Mouse (Mus musculus) telencephalon, adult 2 months (tissue): ENCODE measurements around the gene Vsig10.
"Not testable (repeated sequence)": the region's sequence is repeated elsewhere in the genome, so short reads cannot be mapped to it uniquely, and the experiment has no call there.

Source experiments
- DNase-seq: peaks from one replicate; pipeline ENCODE4 v3.0.0-alpha.2; 2011; ENCODE audit warnings: low read depth, low spot score

The Vsig10 gene

DNA sequence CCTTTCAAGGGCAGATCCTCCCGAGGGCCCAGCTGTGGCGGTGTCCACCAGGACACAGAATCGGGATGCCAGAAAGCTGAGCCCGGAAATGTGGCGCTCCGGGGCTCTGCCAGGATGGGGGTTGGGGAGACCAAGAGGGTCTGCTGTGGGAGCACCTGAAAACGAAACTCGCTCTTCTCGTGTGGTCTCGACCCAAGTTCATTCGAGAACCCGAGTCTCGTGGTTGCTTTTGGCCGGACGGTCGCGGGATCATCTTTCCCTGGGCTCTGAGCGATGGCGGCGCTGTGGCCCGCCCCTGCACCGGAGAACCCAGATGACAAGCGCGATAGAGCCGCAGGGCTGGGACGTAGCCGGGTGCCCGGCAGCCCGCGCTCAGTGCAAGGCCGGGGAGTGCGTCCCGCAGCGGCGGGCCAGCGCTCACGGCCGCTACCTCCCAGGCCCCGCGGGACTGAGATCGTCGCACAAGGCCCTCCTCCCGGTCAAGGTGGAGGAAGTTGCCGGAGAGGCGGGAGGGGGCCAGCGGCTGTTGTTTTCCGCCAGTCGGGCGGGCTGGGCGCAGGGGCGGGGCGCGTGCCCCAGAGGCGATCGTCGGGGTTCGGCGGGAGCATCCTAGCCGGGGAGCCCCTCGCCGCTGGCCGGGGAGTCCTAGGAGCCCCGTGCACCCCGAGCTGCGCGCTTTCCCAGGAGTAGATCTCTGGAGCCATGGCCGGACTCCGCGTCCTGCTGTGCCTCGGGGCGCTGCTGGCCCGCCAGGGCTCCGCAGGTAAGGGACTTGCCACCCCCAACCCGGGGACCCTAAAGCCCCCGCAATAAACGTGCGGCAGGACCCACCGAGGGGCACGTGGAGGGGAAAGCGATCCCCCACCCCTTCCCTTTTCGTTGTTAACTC is at the start of gene Vsig10:
Gene Vsig10, plus strand, starts transcription at position 343 of the 889 bp plus-strand sequence.
- no peak for DNase-seq

DNA sequence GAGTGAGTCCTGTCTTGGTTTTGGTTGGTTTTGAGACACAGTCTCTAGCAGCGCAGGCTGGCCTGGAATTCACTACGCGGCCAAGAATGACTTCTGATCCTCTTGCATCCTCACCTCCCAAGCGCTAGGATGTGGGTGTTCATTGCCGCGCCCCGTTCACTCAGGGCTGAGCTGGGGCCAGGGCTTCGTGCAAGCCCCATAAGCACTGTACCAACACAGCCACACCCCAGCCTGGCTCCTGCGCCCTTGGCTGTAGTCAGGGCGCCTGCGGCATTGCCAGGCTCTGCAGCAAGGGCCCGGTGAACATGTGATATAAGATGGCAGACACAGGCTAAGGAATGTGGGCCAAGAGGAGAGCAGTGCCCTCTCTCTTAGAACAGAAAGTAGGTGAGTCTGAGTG is 49.5 kb upstream of the Vsig10 start:
- no peak for DNase-seq

DNA sequence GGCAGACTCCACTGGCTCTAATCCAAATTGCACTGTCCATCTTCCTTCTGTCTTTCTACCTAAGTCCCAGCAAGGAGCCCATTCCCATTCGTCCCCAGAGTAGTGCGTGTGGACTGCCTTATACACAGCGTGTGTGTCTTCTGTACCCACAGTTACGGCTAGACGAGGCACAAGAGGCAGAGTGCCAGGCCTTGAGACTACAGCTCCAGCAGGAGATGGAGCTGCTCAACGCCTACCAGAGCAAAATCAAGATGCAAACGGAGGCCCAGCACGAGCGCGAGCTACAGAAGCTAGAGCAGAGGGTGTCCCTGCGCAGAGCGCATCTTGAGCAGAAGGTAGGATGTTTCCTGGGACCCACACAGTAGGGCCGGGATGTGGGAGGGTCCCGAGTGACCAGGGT is 46.9 kb upstream of the Vsig10 start:
- DNase-seq, result peak; percentile 82

DNA sequence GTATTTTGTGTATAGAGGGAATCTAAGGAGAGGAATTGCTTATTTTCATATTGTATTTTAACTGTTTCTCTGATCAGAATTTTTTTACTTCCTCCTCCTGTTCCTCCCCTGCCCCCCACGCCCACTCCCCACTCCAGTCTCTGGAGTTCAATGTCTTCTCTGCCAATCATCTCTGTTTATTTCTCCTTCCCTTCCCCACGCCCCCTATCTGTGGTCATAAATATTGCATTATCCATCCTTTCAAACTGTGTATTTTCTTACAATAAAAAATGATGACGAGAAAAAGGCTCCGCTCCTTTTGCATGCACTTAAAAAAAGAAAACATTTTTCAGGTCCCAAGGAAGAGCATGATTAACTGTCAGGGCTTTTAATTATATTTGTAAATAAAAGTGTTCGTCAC is 44.1 kb upstream of the Vsig10 start:
- no peak for DNase-seq

DNA sequence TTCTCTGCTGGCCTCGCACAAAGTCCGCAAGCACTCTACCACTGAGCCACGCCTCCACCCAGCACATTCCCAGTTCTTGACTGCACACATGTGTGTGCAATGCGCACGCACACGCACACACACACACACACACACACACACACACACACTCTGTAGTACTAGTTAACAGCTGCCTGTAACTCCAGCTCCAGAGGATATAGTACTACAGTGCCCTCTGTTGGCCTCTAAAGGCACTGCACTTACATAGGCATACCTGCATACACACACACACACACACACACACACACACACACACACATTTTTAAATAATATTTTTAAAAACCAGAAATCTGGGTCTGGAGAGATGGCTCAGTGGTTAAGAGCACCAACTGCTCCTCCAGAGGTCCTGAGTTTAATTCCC is 41.1 kb upstream of the Vsig10 start:
- DNase-seq, result no peak

DNA sequence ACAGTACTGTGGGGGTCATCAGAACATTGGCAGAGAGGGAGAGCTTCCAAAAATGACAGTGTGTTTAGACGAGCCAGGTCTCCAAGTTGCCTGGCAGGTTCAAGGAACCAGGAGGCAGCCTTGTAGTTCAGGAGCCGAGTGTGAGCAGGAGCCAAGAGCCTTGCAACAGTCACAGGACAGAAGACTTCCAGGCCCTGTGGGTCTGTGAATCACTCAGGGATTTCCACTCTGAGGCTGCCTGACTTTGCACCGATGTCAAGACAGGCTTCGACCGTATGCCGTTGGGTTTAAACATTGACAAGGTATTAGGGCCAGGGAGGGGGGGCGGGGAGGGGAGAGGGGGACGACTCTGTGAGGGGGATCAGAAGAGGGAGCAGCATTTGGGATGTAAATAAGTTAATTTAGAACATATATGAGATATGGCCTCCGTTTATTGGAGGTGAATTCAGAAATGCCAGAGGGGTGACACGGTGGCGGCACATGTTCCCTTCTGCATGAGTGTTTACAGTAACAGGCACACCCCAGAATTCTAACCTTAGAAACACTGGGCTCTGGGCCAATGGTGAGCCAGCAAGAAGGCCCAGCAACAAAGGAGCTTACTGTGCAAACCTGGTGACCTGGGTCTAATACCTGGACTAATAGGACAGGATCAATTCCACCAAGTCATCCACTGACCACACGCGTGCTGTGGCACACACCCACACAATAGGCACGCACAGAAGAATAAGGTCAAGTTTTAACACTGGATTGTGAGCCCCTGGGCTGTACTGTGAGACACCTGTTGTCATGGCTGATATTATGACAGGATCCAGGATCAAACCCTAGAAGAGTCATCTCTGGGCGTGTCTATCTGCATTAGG is 39.8 kb upstream of the Vsig10 start:
- no peak for DNase-seq

DNA sequence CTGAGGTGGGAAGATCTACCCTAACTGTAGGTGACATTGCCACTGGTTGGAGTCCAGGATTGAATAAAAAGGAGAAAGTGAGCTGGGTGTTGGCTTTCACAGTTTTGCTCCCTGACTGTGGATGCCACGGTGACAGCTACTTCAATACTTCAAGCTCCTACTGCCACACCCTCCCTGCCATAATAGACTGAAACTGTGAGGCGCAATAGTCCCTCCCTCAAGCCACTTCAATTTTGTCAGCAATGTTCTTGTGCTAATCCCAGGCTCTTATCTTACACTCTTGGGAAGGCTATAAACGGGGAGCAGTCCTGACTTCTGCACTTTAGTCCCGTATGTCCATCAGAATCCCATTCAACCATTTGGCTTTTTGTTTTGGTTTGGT is 39.2 kb upstream of the Vsig10 start:
- DNase-seq, result no peak

DNA sequence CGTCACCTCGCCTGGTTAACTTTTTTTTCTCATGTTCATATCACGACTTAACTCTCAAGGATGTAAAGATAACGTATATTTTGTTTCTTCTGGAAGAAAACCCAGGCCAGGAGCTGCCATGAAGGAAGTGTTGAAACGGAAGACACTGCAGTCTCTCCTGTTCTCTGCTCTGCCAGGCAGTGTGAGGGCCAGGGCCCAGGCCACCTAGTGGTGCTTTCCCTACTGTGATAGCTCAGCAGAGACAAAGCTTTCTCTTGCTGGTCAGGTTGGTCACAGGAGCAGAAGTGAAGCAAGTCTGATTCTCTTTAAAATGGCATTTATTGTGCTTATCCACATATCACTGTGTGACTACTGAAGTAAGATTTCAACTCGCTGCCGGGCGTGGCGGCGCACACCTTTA is 37.3 kb upstream of the Vsig10 start:
- no peak for DNase-seq

DNA sequence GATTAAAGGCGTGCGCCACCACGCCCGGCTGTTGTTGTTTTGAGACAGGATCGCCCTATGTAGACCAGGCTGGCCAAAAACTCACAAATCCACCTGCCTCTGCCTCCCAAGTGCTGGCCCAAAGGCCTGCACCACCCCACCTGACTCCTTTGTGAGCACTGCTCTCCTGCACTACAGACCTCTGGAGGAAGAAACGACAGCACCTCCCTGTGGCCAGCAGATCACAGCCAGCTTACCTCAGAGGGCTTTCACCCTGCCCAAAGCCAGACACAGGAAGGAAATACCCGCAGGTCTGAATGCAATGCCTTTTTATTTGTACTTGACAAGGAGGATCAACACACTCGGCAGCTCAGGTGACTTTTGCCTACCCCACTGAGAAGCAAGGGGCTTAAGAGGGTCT is 36.5 kb upstream of the Vsig10 start:
- no peak for DNase-seq

DNA sequence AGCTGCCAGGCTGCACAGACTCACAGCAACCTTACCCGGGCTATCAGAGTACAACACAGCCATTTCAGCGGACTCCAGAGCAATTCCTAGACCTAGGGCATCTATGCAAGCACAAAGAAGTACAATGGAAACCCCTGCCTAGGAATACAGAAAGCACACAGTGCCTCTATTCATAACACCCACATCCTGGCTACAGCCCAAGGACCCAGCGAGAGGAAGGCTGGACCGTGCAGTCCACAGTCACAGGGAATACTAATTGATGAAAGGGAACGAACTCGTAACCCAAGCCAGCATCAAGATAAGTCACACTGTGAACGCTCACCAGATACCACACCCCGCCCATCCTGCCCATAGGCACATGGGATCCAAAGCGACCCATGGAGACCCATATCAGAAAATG is 34.9 kb upstream of the Vsig10 start:
- peak; percentile 28 for DNase-seq

DNA sequence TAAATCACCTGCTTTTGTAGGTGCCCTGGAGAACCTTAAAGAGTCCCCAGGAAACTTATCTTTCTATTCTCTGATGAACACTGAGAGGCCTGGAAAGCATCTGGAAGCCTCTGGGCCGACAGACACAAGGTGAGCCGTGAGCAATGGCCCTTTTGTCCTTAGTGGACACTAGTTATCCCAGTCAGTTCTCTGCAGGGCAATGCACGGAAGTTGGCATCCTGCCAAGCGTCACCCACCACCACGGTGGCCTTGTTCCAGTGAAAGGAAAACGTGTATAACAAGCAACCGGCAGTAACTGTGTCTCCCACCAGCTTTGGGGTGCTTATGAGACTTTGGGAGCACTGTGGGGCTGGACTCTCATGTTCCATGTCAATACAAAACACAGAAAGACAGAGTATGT is 34.2 kb upstream of the Vsig10 start:
- no peak for DNase-seq

DNA sequence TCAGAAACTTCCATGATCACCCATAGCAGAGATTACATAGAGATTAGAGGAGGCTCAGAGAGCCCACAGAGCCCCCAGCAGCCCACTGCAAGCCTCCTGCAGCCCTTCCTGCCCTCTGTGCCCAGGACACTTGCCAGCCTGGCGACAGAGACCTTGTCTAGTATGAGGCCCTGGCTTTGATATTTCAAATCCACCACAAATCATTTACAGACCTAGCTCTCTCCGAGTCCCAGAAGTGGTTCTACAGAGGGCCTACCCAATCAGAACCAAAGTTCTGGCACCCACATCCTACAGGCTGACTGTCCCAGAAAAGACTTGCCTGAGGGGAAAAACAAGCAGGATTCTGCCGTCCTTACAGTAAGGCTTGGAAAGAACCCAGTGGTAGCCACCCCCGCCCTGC is 33.6 kb upstream of the Vsig10 start:
- DNase-seq, result no peak

DNA sequence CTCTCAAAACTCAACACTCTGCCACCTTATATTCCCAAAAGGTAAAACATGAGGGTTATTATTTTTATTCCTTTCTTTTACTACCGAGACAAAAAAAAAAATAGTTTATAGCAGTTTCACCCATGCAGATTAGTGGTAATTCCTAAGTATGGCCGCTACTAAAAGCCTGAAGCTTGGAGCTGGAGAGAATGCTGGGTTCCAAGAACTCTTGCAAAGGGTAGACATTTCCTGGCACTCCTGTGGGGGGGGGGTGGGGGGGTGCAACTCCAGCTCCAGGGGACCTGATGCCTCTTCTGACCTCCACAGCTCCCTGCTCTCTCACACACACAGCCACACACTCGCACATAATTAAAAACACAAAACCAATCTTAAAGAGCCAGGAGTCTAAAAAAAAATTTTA is 32.6 kb upstream of the Vsig10 start:
- DNase-seq, result no peak

DNA sequence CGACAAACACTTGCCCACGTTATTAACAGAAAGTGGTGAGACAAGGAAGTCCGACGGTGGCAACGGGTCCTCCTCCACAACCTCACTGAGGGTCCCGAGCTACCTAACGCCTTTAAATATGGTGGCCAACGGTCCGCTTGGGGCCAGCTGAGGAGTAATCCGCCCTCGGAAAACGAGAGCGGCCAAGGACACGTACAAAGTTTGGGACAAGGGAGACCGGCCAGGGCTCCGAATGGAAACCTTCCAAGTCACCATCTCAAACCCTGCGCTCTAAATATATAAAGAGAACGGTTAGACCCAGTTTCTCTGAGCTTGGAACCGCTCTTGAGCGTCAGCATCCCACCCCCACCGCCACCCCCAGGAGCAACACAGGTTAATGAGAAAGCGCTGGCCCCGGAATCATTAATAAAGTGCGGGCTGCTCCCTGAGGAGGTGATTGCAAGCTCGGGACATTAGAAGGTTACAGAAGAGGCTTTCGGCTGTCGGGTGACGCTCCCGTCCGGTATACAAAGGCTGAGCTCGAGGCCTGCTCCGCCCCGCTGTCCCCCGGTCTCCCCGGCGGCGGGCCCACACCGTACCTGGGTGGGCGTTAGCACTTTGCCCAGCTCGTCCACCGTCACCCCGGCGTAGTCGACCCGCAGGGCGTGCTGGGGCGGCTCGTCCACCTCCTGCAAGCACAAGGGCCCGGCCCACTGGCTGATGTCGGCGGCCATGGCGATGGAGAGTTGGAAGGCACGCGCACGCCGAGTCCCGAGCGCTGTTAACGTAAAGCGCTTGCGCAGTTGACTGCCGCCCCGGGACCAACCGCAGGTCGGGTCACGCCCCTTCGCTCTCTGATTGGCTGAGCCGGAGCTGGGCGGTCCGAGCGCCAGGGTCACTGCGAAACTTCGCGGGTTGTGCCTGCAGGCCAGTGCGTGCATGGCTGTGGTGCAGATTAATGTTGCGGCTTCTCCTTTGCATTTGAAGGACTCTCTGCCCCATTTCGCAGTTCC is 31.8 kb upstream of the Vsig10 start, which contains the start of gene Pebp1:
Gene Pebp1, minus strand, starts transcription at position 795 of the 992 bp plus-strand sequence.
- DNase-seq, result peak; percentile 89

DNA sequence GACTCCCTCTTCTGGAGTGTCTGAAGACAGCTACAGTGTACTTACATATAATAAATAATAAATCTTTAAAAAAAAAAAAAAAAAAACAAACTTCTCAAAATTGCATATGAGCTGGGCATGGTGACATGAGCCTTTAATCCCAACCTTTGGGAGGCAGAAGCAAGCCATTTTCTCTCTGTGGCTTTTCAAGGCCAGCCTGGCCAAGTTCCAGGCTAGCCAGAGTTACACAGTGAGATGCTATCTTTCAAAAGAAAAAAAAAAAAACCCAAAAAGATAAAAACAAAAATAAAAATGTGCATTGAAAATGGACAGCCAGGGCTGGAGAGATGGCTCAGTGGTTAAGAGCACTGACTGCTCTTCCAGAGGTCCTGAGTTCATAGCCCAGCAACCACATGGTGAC is 29.2 kb upstream of the Vsig10 start:
- no peak for DNase-seq

DNA sequence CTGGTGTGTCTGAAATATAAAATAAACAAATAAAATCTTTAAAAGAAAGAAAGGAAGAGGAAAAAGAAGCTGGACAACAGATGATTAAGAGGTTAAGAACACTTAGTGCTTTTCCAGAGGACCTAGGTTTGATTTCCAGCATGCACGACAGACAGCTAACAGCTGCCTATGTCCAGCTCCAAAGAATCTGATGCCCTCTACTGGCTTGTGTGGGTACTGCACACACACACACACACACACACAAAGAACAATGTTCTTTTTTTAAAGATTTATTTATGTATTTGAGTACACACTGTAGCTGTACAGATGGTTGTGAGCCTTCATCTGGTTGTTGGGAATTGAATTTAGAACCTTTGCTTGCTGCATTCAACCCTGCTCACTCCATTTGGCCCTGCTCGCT is 28.8 kb upstream of the Vsig10 start:
- DNase-seq, result no peak

DNA sequence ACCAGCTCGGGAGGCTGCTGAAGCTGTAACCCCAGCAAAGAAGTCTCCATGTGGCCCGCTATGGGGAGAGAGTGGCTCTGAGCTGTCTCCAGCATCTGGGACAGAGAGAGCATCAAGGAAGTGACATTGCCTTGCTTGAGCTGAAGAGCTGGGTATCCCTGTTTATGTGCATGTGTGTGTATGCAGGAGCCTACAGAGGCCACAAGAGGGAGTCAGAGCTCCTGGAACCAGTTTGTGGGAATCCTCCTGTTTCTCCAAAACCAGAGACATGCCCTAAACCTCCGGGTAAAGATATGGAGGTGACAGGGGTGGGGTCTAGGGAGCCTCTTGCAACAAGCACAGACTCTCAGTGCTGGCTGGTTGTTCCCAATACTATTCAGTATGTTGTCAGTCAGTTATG is 27.6 kb upstream of the Vsig10 start:
- DNase-seq, result no peak

DNA sequence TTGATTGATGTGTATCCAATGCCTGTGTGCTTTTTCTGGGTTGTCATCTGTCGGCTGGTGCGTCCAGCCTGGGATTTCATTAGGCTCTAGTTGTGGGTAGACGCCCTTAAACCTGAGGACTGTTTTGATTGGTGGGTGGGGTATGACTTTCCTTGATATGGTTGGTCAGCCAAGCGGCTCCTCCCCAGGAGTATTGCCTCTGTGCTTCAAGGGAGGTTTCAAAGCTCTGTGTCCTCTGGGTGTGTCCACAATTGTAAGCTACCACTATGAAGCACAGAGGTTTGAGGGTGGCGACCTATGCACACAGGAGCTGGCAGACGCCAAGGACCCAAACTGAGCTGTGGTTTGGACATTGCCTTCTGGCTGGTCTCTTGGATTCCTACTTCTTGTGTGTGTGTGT is 26.3 kb upstream of the Vsig10 start:
- no peak for DNase-seq

DNA sequence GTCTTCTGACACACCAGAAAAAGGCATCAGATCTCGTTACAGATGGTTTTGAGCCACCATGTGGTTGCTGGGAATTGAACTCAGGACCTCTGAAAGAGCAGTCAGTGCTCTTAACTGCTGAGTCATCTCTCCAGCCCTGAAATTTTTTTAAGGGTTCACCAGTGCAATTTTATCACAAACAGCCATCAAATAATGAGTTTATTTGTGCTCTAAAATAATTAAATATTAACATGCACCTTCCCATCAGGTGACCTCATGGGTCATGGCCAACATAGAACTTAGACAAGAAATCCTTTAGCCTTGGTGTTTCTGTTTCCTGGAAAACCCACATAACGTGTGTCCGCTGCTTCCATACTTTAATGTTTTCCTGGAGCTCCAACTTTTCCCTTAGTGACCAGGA is 25.1 kb upstream of the Vsig10 start:
- DNase-seq, result not testable (repeated sequence)

DNA sequence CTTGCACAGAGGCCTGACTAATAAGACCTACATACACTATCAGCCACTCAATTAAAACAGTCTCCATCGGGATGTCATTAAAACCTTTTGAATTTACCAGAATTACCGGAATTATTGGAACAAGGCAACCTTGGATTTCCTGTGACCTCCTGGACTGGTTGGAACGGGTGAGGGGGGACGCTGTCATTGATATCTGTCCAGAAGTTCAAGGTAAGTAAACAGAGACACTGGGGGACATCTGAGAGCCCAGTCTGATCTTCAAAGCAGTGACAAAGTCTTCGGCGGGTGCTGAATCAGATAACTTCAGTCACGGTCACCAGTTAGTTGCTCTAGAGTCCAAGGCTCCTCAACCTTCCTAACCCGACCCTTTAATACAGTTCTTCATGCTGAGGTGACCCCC is 23.9 kb upstream of the Vsig10 start:
- DNase-seq, result no peak

DNA sequence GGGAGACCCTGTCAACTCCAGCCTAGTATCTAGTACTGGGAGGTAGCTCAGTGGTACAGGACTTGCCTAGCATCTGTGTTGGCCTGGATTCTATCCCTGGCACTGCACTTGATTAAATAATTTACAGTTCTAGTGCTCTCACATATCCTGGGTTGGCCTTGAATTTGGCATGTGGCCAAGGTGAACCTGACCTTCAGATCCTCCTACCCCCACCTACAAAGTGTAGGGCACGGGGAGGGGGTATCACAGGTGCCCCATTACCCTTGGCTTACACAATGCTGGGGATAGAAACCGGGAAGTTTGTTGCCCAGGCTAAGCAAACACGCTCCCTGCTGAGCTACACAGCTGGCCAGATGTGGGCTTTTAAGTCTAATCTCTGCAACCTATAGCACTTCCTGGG is 16.0 kb upstream of the Vsig10 start:
- DNase-seq, result no peak
